Mouse (Mus musculus) hindbrain, embryonic 11.5 days (tissue): ENCODE measurements at regions not wholly inside any gene's neighbourhood (a gene's known extent, or its start where the extent isn't known, plus 50 kb on each side); places are given as distances from the start of the nearest gene placed in this dataset.

ENCODE experiments used
- ATAC-seq: fragments of 200-750 bp; cut with Nextera tagmentation; 2 replicates; pipeline ENCODE4 v1.8.0; 2017; ENCODE audit warnings: mild to moderate bottlenecking, moderate TSS enrichment, moderate library complexity; ENCODE audit not compliant: low FRiP score
- DNase-seq: peaks from one replicate; pipeline ENCODE4 v3.0.0-alpha.2; 2015; ENCODE audit warnings: low spot score
- H3K27ac ChIP-seq: fragments of 300-500 bp; sonication (generic); 2 replicates; pipeline ENCODE4 v1.5.1; 2014; ENCODE audit warnings: mild to moderate bottlenecking, low read depth, low read length
- H3K27me3 ChIP-seq: fragments of 300-500 bp; sonication (generic); 2 replicates; pipeline ENCODE4 v1.6.1; 2014; ENCODE audit warnings: mild to moderate bottlenecking, low read length, moderate library complexity, mixed read lengths; ENCODE audit not compliant: control insufficient read depth, insufficient read depth
- H3K36me3 ChIP-seq: fragments of 300-500 bp; sonication (generic); 2 replicates; pipeline ENCODE4 v1.6.1; 2014; ENCODE audit warnings: mild to moderate bottlenecking, low read length, moderate library complexity, mixed read lengths; ENCODE audit not compliant: control insufficient read depth, insufficient read depth
- H3K4me1 ChIP-seq: fragments of 300-500 bp; sonication (generic); replicated peaks from 2 replicates; pipeline ENCODE4 v1.6.1; 2014; ENCODE audit warnings: low read length, mixed read lengths; ENCODE audit not compliant: control insufficient read depth, insufficient read depth
- H3K4me2 ChIP-seq: fragments of 300-500 bp; sonication (generic); replicated peaks from 2 replicates; pipeline ENCODE4 v1.6.1; 2014; ENCODE audit warnings: mild to moderate bottlenecking, low read depth, low read length
- H3K4me3 ChIP-seq: fragments of 300-500 bp; sonication (generic); 2 replicates; pipeline ENCODE4 v1.5.1; 2014; ENCODE audit warnings: low read depth, low read length
- H3K9ac ChIP-seq: fragments of 300-500 bp; sonication (generic); 2 replicates; pipeline ENCODE4 v1.6.1; 2014; ENCODE audit warnings: low read depth, low read length
- H3K9me3 ChIP-seq: fragments of 300-500 bp; sonication (generic); 2 replicates; pipeline ENCODE4 v1.6.1; 2016; ENCODE audit warnings: low read length; ENCODE audit not compliant: control insufficient read depth
- WGBS: fragments of 180-500 bp; shearing (Covaris S2); extraction: QIAGEN DNeasy Blood & Tissue Kit; methylation state at CpG from one replicate; pipeline ENCODE4 v1.1.7; 2014; 5-methylcytosine and 5-hydroxymethylcytosine counted together

- H3K27me3 ChIP-seq, result no peaks in the 10 kb centered on the region
- H3K9ac ChIP-seq, result no peak overlapping the region
- H3K9me3 ChIP-seq, result no peaks in the 10 kb centered on the region
- 80% methylated on average over 4 of the region's 4 CpGs for WGBS
- no peaks in the 10 kb centered on the region for H3K36me3 ChIP-seq
- DNase-seq, result no peak
- no peak for ATAC-seq
- no peak overlapping the region for H3K4me2 ChIP-seq
- no peak overlapping the region for H3K4me3 ChIP-seq
- H3K4me1 ChIP-seq, result no peaks in the 10 kb centered on the region
- no peak overlapping the region for H3K27ac ChIP-seq
Measured at GRCm38 (mm10) chr5:4697346-4698095, 60.3 kb downstream of the Fzd1 start.

- no peaks in the 10 kb centered on the region for H3K9me3 ChIP-seq
- ATAC-seq, result no peak
Measured at GRCm38 (mm10) chr5:4696701-4697100, 61.1 kb downstream of the Fzd1 start.

GRCm38 (mm10) chr5:4689130-4689529 lies 68.7 kb downstream of the Fzd1 start:
- ATAC-seq (no peak), DNase-seq (no peak)
- H3K4me1 ChIP-seq, result no peaks in the 10 kb centered on the region
- WGBS, result 80% methylated on average over 2 of the region's 2 CpGs
- H3K4me3 ChIP-seq, result no peak overlapping the region
- no peaks in the 10 kb centered on the region for H3K36me3 ChIP-seq
- no peaks in the 10 kb centered on the region for H3K27me3 ChIP-seq
- no peaks in the 10 kb centered on the region for H3K9me3 ChIP-seq
- no peak overlapping the region for H3K9ac ChIP-seq
- no peak overlapping the region for H3K4me2 ChIP-seq
- no peak overlapping the region for H3K27ac ChIP-seq

More at GRCm38 (mm10) chr5:4696701-4697100, 61.1 kb downstream of the Fzd1 start:
- Histone ChIP-seq H3K36me3 (no peaks in the 10 kb centered on the region), H3K27me3 (no peaks in the 10 kb centered on the region), H3K9ac (no peak overlapping the region), H3K4me1 (no peaks in the 10 kb centered on the region), H3K27ac (no peak overlapping the region), H3K4me3 (no peak overlapping the region), H3K4me2 (no peak overlapping the region)
- DNase-seq, result no peak

GRCm38 (mm10) chr5:4675316-4675715 lies 82.5 kb downstream of the Fzd1 start:
- no peak overlapping the region for H3K4me2 ChIP-seq

GRCm38 (mm10) chr5:4666381-4666780 lies 91.5 kb downstream of the Fzd1 start:
- H3K9ac ChIP-seq, result no peak overlapping the region
- no peaks in the 10 kb centered on the region for H3K9me3 ChIP-seq
- no peak overlapping the region for H3K27ac ChIP-seq
- ATAC-seq (peak; percentile 43; the same call in 1 of the 2 replicates), DNase-seq (no peak)
- H3K27me3 ChIP-seq, result no peaks in the 10 kb centered on the region
- WGBS, result 70% methylated on average over 12 of the region's 12 CpGs
- no peak overlapping the region for H3K4me2 ChIP-seq
- H3K4me1 ChIP-seq, result no peaks in the 10 kb centered on the region
- H3K36me3 ChIP-seq, result no peaks in the 10 kb centered on the region
- H3K4me3 ChIP-seq, result no peak overlapping the region

More at GRCm38 (mm10) chr5:4675316-4675715, 82.5 kb downstream of the Fzd1 start:
- Histone ChIP-seq H3K27me3 (no peaks in the 10 kb centered on the region), H3K36me3 (no peaks in the 10 kb centered on the region), H3K4me1 (no peaks in the 10 kb centered on the region), H3K9ac (no peak overlapping the region), H3K4me3 (no peak overlapping the region), H3K27ac (no peak overlapping the region), H3K9me3 (no peaks in the 10 kb centered on the region)
- DNase-seq (no peak), ATAC-seq (no peak)
- WGBS, result 84% methylated on average over 2 of the region's 2 CpGs

- whole genome bisulfite sequencing, result 78% methylated on average over 9 of the region's 9 CpGs
- DNase-seq (no peak), ATAC-seq (no peak)
- no peak overlapping the region for H3K4me3 ChIP-seq
- H3K4me2 ChIP-seq, result no peak overlapping the region
- no peaks in the 10 kb centered on the region for H3K27me3 ChIP-seq
- no peaks in the 10 kb centered on the region for H3K4me1 ChIP-seq
- no peak overlapping the region for H3K27ac ChIP-seq
- no peak overlapping the region for H3K9ac ChIP-seq
- no peaks in the 10 kb centered on the region for H3K36me3 ChIP-seq
- no peaks in the 10 kb centered on the region for H3K9me3 ChIP-seq
Measured at GRCm38 (mm10) chr5:4665978-4666377, 91.9 kb downstream of the Fzd1 start.

- H3K27ac ChIP-seq, result no peak overlapping the region
- no peaks in the 10 kb centered on the region for H3K36me3 ChIP-seq
- H3K4me2 ChIP-seq, result no peak overlapping the region
- no peak for ATAC-seq
- no peaks in the 10 kb centered on the region for H3K27me3 ChIP-seq
- no peaks in the 10 kb centered on the region for H3K9me3 ChIP-seq
- no peak overlapping the region for H3K9ac ChIP-seq
- DNase-seq, result no peak
- H3K4me3 ChIP-seq, result no peak overlapping the region
- 85% methylated on average over 4 of the region's 4 CpGs for WGBS
- H3K4me1 ChIP-seq, result no peaks in the 10 kb centered on the region
Measured at GRCm38 (mm10) chr5:4664918-4665317, 92.9 kb downstream of the Fzd1 start.

- DNase-seq (no peak), ATAC-seq (no peak)
- WGBS, result 77% methylated on average over 10 of the region's 10 CpGs
Measured at GRCm38 (mm10) chr5:4664488-4664887, 93.3 kb downstream of the Fzd1 start.

GRCm38 (mm10) chr5:4662198-4662585 lies 95.6 kb downstream of the Fzd1 start:
- no peaks in the 10 kb centered on the region for H3K4me1 ChIP-seq
- 82% methylated on average over 6 of the region's 6 CpGs for WGBS
- ATAC-seq, result no peak
- no peaks in the 10 kb centered on the region for H3K27me3 ChIP-seq
- no peak overlapping the region for H3K4me3 ChIP-seq
- no peak overlapping the region for H3K27ac ChIP-seq
- H3K9me3 ChIP-seq, result no peaks in the 10 kb centered on the region
- no peak overlapping the region for H3K9ac ChIP-seq
- H3K36me3 ChIP-seq, result no peaks in the 10 kb centered on the region
- no peak for DNase-seq
- no peak overlapping the region for H3K4me2 ChIP-seq

More at GRCm38 (mm10) chr5:4664488-4664887, 93.3 kb downstream of the Fzd1 start:
- no peaks in the 10 kb centered on the region for H3K4me1 ChIP-seq
- H3K4me3 ChIP-seq, result no peak overlapping the region
- no peak overlapping the region for H3K4me2 ChIP-seq
- H3K9me3 ChIP-seq, result no peaks in the 10 kb centered on the region
- H3K27ac ChIP-seq, result no peak overlapping the region
- H3K27me3 ChIP-seq, result no peaks in the 10 kb centered on the region
- no peak overlapping the region for H3K9ac ChIP-seq
- H3K36me3 ChIP-seq, result no peaks in the 10 kb centered on the region
